Mouse (Mus musculus) c-Kit-positive CD71-positive TER-119-positive erythroid progenitor cells, embryonic 14.5 days (primary cell): ENCODE measurements around the gene Large2.

ENCODE experiments used
- DNase-seq: peaks from one replicate; pipeline ENCODE4 v3.0.0-alpha.2; 2013; ENCODE audit warnings: low spot score

Large2 gene

DNA sequence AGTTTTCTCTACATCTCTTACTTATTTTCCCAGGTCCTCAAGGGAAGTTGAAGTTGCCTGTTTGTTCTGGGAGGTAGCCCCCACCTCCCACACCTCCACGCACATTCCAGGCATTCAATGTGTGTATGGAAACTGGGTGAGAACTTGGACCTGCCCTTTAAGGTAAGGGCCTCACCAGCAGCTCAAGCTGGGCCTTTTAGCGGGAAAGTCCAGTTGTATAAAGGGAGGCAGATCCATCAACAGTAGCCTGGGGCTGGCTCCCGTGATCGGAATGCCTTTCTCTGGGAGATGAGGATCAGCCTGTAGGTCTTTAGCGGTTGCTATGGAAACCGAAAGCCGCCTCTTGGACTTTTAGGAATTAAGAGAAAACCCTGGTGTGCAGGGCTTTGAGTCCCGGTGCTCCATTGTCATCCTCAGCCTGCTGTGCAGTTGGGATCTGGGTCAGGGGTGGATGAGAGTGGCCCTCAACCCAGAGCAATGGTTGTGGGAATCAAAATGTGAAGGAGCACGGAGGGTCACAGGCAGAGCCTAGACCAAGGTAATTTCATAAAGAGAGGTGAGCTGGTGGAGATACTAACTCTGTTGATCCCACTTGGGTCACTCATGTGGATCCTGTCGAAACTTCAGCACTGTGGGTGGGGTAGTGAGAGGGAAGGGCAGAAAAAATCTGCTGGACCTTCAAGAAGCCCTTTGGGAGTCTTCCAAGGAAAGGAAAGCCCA is 2.5 kb downstream of the Large2 start:
- no peak for DNase-seq

- DNase-seq: no peak
Observed at GRCm38 (mm10) chr2:92370821-92371805, 3.6 kb downstream of the Large2 start.

DNA sequence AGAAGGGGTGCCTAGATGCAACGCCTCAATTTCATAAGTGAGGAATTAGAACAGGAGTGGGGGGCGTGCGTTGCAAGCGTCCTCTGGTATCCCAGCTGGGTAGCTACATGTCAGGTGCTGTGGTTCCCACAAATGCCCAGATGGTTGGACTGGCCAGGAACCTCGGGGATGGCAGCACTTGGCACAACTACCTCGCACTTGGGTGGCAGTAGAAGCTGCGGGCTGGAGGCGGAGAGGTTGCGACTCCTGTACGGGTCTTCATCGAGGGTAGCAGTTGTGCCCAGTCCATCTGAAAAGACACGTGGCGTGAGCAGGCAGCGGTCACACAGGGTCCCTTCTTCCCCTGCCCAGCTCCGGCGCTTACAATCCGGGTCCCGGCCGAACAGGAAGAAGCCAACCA is 4.3 kb downstream of the Large2 start:
- DNase-seq: no peak

DNA sequence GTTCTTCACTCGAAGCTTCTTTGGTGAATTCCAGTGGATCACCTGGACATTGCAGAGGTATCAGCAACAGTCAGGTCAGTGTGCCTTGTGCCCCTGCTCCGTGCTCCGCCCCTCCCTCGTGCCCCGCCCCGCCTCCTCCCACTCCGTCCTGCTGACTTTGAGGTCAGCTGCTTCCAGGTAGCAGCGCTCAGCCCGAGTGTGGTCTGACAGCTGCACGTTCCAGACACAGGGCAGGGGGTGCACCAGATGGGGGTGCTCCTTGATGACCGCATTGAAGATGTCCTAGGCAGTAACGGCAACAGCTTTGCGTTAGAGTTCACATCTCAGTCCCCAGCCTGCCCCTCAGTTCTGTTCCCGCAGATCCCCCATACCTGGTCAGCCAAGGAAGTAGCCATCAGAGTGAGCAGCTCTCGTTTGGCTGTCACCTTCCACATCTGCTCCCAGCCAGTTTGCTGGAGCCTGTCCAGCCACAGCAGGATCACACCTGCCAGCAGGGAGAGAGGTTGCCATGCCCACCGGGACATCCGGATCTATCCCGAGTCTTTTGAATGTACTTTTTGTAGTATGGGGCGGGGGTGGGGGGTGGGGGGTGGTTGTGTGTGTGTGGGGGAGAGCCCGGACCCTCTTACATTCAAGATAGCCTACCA is 7.2 kb downstream of the Large2 start:
- DNase-seq: no peak

DNA sequence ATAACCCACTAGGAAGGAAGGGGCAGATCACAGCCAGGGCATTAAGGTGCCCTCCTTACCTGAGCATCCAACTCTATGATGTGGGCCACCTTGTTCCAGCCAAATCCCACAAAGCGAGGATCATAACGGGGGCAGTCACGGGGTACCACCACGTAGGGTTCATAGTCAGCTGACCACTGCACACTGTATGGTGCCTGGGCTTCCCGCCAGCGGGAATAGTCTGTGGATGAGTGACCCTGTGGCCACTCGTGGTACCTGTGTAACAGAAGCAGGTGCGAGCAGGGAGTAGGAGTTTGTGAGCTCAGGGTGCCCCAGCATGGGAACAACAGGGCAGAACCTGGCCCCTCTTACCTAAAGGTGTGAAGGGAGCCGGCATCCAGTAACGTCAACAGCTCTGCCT is 9.1 kb downstream of the Large2 start:
- no peak for DNase-seq

GRCm38 (mm10) chr2:92364086-92364485 is 10.6 kb downstream of the Large2 start:
- DNase-seq: no peak

DNA sequence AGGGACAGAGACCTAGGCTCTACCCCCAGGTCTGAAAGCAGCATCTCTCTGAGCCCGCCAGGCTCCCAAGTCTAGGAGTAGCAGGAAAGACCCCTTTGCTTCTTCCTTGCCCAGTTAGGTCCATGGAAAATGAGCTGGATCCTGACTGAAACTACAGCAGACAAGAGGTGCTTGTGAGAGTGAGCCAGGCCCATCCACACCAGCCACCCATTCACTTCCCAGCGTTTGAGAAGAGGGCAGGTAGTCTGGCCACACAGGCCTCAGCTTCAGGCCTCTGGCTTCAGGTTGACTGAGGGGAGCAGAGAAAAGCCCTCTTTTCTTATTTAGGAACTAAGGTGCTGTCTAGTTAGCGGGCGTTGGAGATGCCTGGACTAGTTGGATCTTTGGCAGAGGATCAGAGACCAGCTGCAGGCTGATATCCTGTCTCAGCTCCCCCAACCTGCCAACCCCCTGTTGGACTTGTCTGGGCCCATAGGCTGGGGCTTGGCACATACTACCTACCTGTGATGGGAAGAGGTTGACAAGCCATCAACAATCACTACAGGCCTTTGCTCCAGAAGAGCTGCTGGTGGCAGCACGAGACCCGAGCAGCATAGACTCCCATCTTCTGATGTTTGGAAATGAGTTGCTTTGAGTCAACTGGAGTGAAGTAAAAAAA is 12.0 kb downstream of the Large2 start:
- DNase-seq: no peak

DNA sequence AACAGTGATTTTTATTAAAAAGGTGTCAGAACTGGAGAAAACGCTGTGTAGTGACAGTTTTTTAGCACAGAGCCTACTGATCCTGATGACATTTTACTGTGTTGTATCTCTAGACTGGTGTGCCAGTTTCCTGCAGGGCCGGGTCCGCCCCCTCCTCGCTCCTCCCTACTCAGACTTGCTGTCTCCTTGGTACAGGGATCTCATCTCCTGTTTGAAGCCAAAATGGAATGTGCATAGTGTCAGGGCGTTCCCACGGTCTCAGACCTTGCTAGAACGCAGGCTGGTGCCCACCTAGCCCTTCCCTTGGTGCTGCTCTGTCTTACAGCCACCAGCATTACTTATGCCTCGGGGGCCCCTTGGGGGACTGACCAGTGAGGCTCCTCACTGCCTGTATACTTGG is 12.9 kb downstream of the Large2 start:
- DNase-seq: no peak

DNA sequence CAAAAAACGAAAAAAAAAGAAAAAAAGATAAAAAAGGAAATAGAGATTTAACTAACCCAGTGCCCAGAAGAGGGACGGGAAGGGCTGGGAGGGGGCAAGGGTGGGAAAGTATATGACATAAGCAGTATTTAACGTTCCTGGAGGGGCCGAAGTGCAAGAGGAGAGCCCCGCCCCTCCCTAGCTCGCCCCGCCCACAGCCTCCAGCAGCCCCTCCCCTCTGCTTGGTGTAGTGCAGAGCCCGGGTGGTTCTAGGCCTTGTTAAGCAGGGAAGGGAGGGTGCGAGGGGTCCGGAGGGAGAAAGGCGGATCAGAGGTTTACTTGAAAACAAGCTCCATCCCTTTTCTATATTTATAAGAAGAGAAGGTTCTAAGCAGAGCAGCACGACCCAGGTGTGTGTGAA is 13.8 kb downstream of the Large2 start:
- DNase-seq: no peak

GRCm38 (mm10) chr2:92360186-92360823 is 14.4 kb downstream of the Large2 start:
- DNase-seq: no peak

DNA sequence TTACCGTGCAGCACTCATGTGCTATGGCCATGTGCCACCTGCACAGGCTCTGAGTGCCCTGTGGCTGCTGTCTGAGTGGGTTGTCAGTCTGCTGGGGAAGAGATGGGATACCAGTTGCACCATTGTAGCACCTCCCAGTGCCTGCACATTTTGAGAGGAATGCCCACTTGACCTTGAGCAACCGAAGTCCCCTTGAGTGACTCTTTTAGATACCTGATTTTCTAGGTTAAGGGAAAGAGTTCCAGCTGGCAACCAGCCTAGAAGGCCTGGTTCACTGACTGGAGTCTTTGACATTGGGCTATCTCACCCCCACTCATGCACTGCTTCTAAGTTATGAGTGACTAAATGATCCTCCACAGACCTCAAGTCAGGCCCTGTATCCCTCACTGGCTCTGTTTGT is 15.4 kb downstream of the Large2 start:
- DNase-seq: no peak

- DNase-seq: no peak
Observed at GRCm38 (mm10) chr2:92354224-92354623, 20.4 kb downstream of the Large2 start.

GRCm38 (mm10) chr2:92353402-92353801 is 21.3 kb downstream of the Large2 start:
- DNase-seq: no peak

DNA sequence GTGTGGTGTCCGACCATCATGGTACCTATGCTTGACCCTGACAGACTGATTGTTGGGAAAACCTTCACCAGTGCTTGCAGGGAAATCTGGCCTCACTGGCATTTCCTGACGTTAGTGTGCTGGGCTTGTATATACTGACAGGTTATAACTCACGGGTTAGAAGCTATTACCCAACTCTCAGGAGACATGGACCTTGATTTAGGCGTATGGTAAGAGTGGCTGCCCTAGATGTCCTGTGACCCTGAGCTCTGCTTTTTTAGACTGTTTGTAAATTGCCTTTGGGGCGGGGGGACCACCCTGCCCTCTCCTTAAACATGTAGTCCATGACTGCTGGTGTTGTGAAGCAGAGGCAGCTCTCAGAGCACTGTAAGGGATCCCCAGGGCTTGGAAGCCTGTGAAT is 24.0 kb downstream of the Large2 start:
- no peak for DNase-seq

DNA sequence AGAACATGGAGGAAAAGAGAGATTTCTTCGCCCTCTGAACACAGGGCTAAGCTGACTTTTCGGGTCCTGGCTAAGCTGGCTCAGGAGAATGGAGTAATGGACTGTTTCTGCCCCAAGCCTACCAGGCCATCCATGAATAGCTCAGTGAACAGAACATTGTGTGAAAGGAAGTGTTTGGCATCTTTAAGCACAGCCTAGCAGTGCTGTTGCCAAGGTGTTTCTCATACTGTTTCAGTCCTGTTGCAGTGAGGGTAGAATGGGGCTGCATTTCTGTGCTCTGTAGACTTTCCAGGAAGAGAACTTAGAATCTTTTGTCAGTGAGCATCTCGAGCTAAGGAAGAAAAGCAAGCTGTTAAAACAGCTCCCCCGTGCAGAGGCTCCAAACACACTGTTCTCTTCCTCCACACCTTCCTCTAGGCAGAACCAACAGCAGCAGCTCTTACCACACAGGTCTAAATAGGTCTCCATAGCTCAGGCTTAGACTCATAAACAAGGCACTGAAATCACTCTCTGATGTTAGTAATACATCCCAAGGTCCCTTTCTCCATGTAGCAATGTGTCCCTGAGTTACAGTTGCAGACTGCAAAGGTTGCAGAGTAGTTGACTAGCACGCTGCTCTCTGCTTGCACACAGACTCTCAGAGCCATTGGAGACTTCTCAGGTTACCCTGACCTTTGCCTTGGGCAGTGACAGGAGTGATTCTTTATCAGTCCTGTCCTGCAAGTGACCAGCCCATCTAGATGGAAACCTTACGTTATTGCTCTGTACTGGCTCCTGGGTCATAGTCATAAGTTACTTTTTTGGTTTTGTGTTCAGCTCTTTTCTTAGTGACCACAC is 24.9 kb downstream of the Large2 start:
- no peak for DNase-seq

DNA sequence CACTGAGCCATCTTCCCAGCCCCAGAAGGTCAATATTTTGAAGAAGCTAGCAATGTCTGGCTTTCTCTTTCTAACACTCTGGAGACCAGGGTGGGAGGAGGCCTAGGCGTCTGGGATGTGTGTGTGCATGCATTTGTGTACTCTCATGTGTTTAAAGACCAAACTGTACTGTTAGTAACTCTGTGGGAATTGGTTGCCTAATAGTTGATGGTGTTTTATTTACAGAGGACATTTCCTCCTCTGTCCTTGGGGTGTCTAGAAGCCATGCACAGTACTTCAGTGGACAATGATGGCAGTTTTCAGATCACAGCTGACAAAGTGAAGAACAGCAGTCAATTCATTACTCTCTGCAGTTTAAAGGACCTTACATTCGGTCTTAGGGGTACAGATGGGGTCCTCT is 27.5 kb downstream of the Large2 start:
- no peak for DNase-seq

GRCm38 (mm10) chr2:92342418-92342817 is 32.3 kb downstream of the Large2 start:
- DNase-seq: no peak

- no peak for DNase-seq
Observed at GRCm38 (mm10) chr2:92331871-92332270, 42.8 kb downstream of the Large2 start.

GRCm38 (mm10) chr2:92331410-92331809 is 43.3 kb downstream of the Large2 start:
- DNase-seq: no peak

DNA sequence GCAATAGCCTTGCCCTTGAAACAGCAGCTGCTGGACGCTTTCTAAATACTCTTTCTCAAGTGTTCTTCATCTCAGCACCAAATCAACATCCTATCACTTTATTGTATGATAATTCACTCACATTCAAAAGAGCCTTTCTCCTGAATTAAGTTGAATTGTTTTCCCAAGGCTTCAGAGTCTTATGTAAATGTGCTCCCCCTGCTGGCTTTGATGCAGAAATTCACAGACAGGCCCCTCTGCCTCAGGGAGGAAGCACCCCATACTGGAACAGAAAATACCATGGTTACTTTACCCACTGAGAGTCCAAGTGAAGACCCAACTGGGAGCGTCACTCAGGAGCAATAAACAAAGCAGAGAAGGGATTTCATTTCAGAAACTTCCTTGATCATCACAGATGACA is 43.8 kb downstream of the Large2 start:
- DNase-seq: peak; percentile 15

GRCm38 (mm10) chr2:92328206-92328605 is 46.5 kb downstream of the Large2 start:
- DNase-seq: no peak
